Mouse (Mus musculus): Measurements from ENCODE around the gene Slc25a1. TPM values are rescaled to one million over a fixed set of nuclear protein-coding genes. Genes with fewer than 3 reads are reported as not detected.

Slc25a1 gene
- polyA plus RNA-seq, 1 experiment: 396 TPM

DNA sequence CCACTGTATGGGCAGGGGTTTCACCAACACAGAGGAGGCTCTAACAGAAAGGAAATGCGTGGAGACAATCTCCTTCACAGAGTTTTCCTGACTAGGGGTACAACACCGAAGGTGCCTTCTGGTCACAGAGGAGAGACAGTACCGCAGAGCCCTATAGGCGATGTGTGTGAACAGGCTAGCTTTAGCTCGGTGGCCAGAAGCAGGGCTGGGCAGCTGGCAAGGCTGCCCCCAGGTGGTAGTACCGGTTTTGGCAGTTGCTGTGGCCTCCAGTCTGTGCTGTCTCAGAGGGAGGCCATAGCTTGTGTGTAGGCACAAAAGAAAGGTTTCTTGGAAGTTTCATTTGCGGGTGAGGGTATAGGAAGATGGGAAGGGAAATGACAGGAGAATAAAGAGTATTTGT, 10.8 kb upstream of the Slc25a1 start:
- no peaks in the 10 kb centered on the region for H3K36me3 ChIP-seq (replicated peaks; ENCODE audit: low read length)
- TF ChIP-seq GATA1 (IDR thresholded peaks at IDR 0.05; ENCODE audit: borderline replicate concordance, low read length) (no peak), FLI1 (IDR thresholded peaks at IDR 0.05; ENCODE audit: low read length) (no peak)
- peak overlapping the region; percentile 67 for H3K4me3 ChIP-seq (replicated peaks)
- no peaks in the 10 kb centered on the region for H3K9me3 ChIP-seq
- H3K4me1 ChIP-seq: peaks cover 58% of the 10 kb centered on the region
- H3K27me3 ChIP-seq (replicated peaks): no peaks in the 10 kb centered on the region

DNA sequence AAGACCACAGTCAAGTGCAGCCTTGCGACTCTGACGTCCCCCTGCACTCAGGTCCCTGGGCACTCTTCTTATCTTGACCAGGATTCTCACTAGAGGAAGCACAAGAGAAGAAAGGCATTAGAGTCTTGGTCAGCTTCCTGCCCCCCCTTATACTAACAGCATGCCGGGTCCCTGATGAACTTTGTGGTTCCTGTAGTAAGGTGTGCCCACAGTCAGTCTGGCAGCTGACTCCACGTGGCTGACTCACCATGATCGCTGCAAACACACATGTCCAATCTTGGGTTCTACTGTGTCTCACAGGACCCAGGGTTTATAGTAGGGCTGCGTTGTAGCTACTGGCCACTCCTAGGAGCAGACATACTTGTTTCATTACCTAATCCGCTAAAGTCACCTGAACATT, 10.2 kb upstream of the Slc25a1 start:
- Histone ChIP-seq H3K36me3 (replicated peaks; ENCODE audit: low read length) (no peaks in the 10 kb centered on the region), H3K9me3 (no peaks in the 10 kb centered on the region), H3K4me3 (replicated peaks) (peak overlapping the region; percentile 51), H3K27me3 (replicated peaks) (no peaks in the 10 kb centered on the region), H3K4me1 (peaks cover 65% of the 10 kb centered on the region)
- TF ChIP-seq FLI1 (IDR thresholded peaks at IDR 0.05; ENCODE audit: low read length): no peak
- TF ChIP-seq GATA1 (IDR thresholded peaks at IDR 0.05; ENCODE audit: borderline replicate concordance, low read length): no peak

DNA sequence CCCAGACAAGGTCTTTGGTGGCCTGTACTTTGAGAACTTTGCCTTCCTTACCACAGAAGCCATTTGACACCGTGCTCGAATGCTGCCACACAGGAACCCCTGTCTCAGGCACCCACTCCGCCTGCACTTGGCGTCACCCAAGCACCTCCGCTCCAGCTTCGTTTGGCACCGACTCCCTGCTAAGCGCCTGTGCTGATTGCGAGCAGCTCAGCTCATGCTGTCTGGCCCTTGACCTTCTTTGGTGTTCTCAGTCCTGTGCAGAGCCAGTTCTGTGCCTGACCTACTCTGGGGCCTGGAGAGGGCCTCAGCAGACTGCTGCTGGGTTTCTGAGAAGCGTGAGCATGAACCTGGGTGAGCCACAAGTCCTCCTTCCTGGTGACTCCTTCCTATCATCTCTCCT, 8.8 kb upstream of the Slc25a1 start:
- Histone ChIP-seq H3K27me3 (replicated peaks) (no peaks in the 10 kb centered on the region), H3K36me3 (replicated peaks; ENCODE audit: low read length) (no peaks in the 10 kb centered on the region), H3K4me1 (peaks cover 70% of the 10 kb centered on the region), H3K9me3 (no peaks in the 10 kb centered on the region), H3K4me3 (replicated peaks) (peak overlapping the region; percentile 29)
- no peak for TF ChIP-seq GATA1 (IDR thresholded peaks at IDR 0.05; ENCODE audit: borderline replicate concordance, low read length)
- no peak for TF ChIP-seq FLI1 (IDR thresholded peaks at IDR 0.05; ENCODE audit: low read length)

DNA sequence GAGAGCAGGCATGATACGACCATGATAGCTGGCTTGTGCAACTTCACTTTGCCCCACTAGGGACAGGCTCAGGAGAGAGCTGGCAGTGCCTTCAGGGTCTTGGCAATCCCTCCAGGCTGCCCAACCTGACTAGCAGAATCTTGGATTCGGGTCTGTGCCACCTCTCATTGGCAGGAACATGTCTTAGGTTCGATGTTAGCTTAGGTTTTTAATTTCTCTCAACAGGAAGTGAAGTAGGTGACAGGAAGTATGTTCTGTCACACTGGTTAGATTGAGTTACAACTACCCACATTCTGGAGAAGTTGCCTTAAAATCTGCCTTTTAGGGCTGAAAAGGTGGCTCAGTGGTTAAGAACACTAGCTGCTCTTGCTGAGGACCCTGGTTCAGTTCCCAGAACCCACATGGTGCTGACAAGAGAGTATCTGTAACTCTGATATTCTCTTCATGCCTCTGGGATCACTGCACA, 6.5 kb upstream of the Slc25a1 start:
- H3K4me1 ChIP-seq: peaks cover 88% of the 10 kb centered on the region
- TF ChIP-seq FLI1 (IDR thresholded peaks at IDR 0.05; ENCODE audit: low read length) (no peak), GATA1 (IDR thresholded peaks at IDR 0.05; ENCODE audit: borderline replicate concordance, low read length) (no peak)
- no peaks in the 10 kb centered on the region for H3K9me3 ChIP-seq
- H3K36me3 ChIP-seq (replicated peaks; ENCODE audit: low read length): no peaks in the 10 kb centered on the region
- no peaks in the 10 kb centered on the region for H3K27me3 ChIP-seq (replicated peaks)
- H3K4me3 ChIP-seq (replicated peaks): no peak overlapping the region

DNA sequence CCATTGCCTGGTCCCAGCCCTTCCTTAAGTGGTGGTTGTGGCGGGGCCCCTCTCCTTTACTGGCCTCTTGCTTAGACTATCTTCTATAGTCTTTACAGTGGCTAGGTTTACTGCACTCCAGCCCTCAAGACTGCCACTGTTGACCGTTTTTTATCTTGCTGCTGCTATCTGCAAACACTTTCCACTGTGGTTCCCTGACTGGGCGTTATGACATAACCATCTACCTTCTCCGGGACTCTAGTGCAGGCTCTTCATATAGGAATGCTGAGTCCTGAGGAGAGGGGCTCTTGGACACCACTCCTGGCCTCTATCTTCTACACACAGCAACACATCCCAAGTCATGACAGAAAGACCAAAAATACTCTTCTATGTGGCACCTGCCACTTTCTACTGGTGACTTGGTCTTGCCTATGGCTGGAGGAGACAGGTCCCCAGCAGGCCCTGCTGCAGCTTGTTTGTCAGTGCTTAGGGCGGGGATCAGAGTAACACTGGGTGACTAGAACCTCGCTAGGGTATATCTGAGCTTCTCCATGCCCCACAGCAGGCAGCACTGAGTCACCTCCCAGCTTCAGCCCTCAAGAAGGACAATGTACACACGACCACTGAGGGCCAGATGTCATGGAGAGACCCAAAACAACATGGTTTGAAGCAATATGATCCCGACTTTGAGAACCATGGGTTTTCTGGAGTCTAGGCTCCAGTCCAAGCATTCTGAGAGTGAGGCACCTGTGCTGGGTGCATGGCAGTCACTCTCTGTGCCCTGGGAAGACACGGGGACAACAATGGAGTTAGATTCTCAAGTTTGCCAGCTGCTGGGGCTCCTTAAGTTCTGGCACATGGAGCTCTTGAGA, 5.8 kb upstream of the Slc25a1 start:
- Histone ChIP-seq H3K4me1 (peaks cover 88% of the 10 kb centered on the region), H3K27me3 (replicated peaks) (no peaks in the 10 kb centered on the region)

DNA sequence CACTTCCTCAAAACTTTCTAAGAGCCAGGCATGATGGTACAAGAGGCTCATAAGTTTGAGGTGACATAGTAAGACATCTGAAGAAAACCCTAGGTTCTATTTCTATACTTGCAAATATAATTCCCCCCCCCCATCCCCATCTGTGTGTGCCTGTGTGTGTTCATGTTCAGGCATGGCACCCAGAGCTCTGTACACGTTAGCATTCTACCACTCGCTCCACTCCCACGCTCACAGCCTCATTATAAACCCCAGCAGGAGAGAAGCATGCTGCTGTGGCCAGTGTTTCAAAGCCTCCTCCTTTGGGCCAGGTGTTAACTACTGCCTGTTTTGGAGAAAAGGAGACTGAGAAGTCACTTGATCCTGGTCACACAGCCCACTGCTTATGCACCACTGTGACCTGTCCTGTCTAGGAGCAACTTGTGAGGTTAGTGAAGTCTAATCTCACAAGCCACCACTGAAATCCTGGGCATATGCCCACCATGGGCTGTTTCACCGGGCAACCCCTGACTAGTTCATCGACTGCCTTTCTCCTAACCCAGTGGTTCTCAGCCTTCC, 4.0 kb upstream of the Slc25a1 start:
- no peaks in the 10 kb centered on the region for H3K27me3 ChIP-seq (replicated peaks)
- no peak overlapping the region for H3K4me3 ChIP-seq (replicated peaks)
- H3K9me3 ChIP-seq: no peaks in the 10 kb centered on the region
- H3K36me3 ChIP-seq (replicated peaks; ENCODE audit: low read length): peaks cover 3% of the 10 kb centered on the region
- TF ChIP-seq FLI1 (IDR thresholded peaks at IDR 0.05; ENCODE audit: low read length) (no peak), GATA1 (IDR thresholded peaks at IDR 0.05; ENCODE audit: borderline replicate concordance, low read length) (no peak)
- peaks cover 80% of the 10 kb centered on the region for H3K4me1 ChIP-seq

More for the DNA sequence above, 5.8 kb upstream of the Slc25a1 start:
- Histone ChIP-seq H3K9me3 (no peaks in the 10 kb centered on the region), H3K36me3 (replicated peaks; ENCODE audit: low read length) (no peaks in the 10 kb centered on the region), H3K4me3 (replicated peaks) (no peak overlapping the region)
- no peak for TF ChIP-seq GATA1 (IDR thresholded peaks at IDR 0.05; ENCODE audit: borderline replicate concordance, low read length)
- no peak for TF ChIP-seq FLI1 (IDR thresholded peaks at IDR 0.05; ENCODE audit: low read length)

DNA sequence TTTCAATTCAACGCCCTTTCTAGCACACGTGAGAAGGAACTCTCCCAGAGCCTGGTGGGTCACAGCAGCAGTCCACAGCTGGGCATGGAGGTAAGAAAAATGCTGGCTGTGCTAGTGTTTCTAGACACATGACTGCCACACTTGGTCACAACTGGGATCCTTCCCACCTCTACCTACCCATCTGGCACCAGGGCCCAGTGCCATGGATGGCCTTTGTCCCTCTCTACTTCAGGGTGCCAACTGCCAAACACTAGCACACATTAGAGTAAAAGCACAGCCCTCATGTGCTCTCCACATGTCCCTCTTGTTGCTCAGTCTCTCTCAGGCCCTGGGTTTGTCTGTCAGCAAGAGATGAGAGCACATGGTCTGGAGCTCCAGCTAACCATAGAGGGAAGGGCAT, 1.6 kb upstream of the Slc25a1 start:
- Histone ChIP-seq H3K4me1 (peaks cover 80% of the 10 kb centered on the region), H3K4me3 (replicated peaks) (peak overlapping the region; percentile 10), H3K36me3 (replicated peaks; ENCODE audit: low read length) (peaks cover 26% of the 10 kb centered on the region), H3K9me3 (no peaks in the 10 kb centered on the region), H3K27me3 (replicated peaks) (no peaks in the 10 kb centered on the region)
- TF ChIP-seq GATA1 (IDR thresholded peaks at IDR 0.05; ENCODE audit: borderline replicate concordance, low read length) (no peak), FLI1 (IDR thresholded peaks at IDR 0.05; ENCODE audit: low read length) (no peak)

DNA sequence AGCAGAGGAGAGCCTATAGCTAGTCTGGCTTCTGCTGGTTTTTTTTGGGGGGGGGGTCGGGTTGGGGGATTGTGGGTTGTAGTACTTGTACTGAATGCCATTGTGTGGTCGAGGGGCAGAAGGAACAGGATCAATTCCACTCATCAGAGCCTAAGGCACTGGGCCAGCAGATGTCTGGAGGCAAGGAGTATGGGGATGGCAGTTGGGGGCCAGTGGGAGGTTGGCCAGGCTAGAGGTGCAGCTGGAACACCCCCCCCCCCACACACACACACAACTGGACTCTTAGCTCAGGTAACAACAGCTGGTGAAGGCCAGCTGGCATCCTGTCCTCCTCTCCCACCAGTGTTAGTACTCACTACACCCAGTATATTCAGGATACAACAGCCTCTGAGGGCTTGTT, 1.2 kb upstream of the Slc25a1 start:
- H3K4me3 ChIP-seq (replicated peaks): peak overlapping the region; percentile 14
- no peaks in the 10 kb centered on the region for H3K9me3 ChIP-seq
- H3K27me3 ChIP-seq (replicated peaks): no peaks in the 10 kb centered on the region
- H3K4me1 ChIP-seq: peaks cover 80% of the 10 kb centered on the region
- TF ChIP-seq GATA1 (IDR thresholded peaks at IDR 0.05; ENCODE audit: borderline replicate concordance, low read length) (no peak), FLI1 (IDR thresholded peaks at IDR 0.05; ENCODE audit: low read length) (no peak)
- peaks cover 30% of the 10 kb centered on the region for H3K36me3 ChIP-seq (replicated peaks; ENCODE audit: low read length)

DNA sequence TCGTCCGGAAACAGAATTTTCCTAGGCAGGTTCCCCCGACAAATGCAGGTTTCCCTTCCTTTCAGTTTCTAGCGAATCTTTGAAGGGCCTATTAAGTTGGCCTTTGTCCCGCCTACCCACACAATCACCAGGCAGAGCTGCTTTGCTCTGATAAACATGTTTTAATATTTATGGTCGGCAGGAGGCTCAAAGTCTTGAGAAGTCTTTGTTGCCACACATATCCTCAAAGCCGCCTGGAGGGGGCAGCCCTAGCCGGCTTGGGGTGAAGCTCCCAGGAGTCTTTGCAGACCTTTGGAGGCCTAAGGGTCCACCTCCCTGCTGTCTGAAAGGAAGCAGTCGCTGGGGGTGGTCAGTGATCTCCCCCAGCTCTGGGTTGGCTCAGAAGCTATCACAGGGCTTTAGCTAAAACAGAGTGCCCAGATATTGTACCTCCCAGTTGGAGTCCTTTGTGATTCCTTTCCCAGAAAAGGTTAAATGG, 647 bp upstream of the Slc25a1 start:
- Histone ChIP-seq H3K4me1 (peaks cover 80% of the 10 kb centered on the region), H3K27me3 (replicated peaks) (no peaks in the 10 kb centered on the region), H3K9me3 (no peaks in the 10 kb centered on the region), H3K4me3 (replicated peaks) (peak overlapping the region; percentile 96), H3K36me3 (replicated peaks; ENCODE audit: low read length) (peaks cover 35% of the 10 kb centered on the region)
- TF ChIP-seq FLI1 (IDR thresholded peaks at IDR 0.05; ENCODE audit: low read length): no peak
- TF ChIP-seq GATA1 (IDR thresholded peaks at IDR 0.05; ENCODE audit: borderline replicate concordance, low read length): no peak
